Mouse (Mus musculus) liver, embryonic 14.5 days (tissue): ENCODE results near the gene Hoxa13.

Source experiments
- CTCF ChIP-seq: IDR thresholded peaks from 2 replicates; pipeline ENCODE4 v1.5.1; 2016; ENCODE audit warnings: antibody characterized with exemption, low read depth, control low read depth
- EP300 ChIP-seq: IDR thresholded peaks from 2 replicates; pipeline ENCODE4 v1.6.1; 2016; ENCODE audit warnings: antibody characterized with exemption, low read depth

DNA sequence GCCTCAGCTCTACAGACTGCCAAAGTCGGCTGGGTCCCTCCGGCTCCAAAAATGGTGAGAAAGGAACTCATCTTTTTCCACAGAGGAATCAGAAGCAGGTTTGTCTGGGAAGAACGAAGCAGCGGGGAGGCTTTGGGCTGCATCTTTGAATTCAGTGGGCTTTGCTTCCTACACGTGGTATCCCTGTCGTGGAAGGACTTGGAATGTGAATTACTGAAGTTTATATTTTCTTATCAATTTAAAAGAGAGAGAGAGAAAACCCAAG, 2.6 kb upstream of the Hoxa13 start:
- TF ChIP-seq EP300 (no peak), CTCF (no peak)
